Comparison of ENCODE assay signal across 16 mouse cellular contexts in the genomic region with DNA sequence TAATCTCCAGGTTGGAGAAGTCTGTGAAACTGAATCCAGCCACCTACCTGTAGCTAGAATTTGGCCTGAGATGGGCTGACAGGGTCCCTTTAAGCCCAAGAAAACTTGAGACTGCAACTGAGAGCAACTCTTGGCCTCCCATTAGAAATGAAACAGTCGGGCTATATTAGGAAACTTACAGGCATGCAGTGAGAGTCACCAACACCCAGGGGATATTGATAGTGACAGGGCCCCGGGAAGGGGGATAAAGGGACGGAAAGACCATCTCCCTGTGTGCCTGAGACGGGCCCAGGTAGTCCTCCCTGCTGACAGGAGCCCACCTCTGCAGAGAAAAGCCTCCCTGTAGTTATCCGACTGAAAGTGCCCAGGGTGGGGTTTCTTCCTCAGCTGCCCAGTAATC. TPM values are rescaled to one million over a fixed set of nuclear protein-coding genes. Genes with fewer than 3 reads are reported as not detected.
"Had no signal": no experiment of that assay in that cellular context is flagged by ENCODE, and none has a peak within 500 bp of the region (broad histone marks: within the 10 kb centered on the region; RNA-seq: fewer than 3 reads in every experiment).

No protein-coding gene starts in this region.

- H3K4me2 ChIP-seq: liver, embryonic 11.5 days; liver, embryonic 15.5 days; midbrain, embryonic 13.5 days; neural tube, embryonic 12.5 days; stomach, embryonic 15.5 days had no signal

- DNase-seq: kidney, postnatal 14 days; lung, adult 2 months; lung, postnatal 36 days; retina, postnatal 1 day; right cerebral cortex, postnatal 4 days; thymus, postnatal 36 days had no signal

- H3K9ac ChIP-seq: liver, embryonic 15.5 days; midbrain, embryonic 13.5 days; neural tube, embryonic 12.5 days; stomach, embryonic 15.5 days had no signal

- H3K4me3 ChIP-seq: limb, embryonic 10.5 days; liver, embryonic 15.5 days; midbrain, embryonic 13.5 days; neural tube, embryonic 12.5 days; stomach, embryonic 15.5 days had no signal

- H3K27ac ChIP-seq: limb, embryonic 10.5 days; liver, embryonic 15.5 days; midbrain, embryonic 13.5 days; neural tube, embryonic 12.5 days; stomach, embryonic 15.5 days had no signal

- H3K4me1 ChIP-seq: liver, embryonic 15.5 days; midbrain, embryonic 13.5 days; neural tube, embryonic 12.5 days; stomach, embryonic 15.5 days had no signal

- H3K36me3 ChIP-seq: limb, embryonic 10.5 days; liver, embryonic 15.5 days; midbrain, embryonic 13.5 days; neural tube, embryonic 12.5 days had no signal

- ATAC-seq: lung, postnatal 0 days; midbrain, embryonic 13.5 days had no signal

- H3K9me3 ChIP-seq: limb, embryonic 10.5 days; liver, embryonic 15.5 days; midbrain, embryonic 13.5 days; neural tube, embryonic 12.5 days; stomach, embryonic 15.5 days had no signal

RNA-seq across cellular contexts. Expression of a gene that starts 18.4 kb away (rescaled TPM):
- total RNA-seq: megakaryocyte progenitor cell, adult 5-6 weeks; monocyte, adult 5-6 weeks; neutrophil, adult 5-6 weeks had no signal

RNA-seq across cellular contexts. Expression of a gene that starts 58.9 kb away (rescaled TPM):
- total RNA-seq: megakaryocyte progenitor cell, adult 5-6 weeks; monocyte, adult 5-6 weeks; neutrophil, adult 5-6 weeks had no signal
